Mouse (Mus musculus): ENCODE data around the gene Tmem59. TPM values are rescaled to one million over a fixed set of nuclear protein-coding genes. Genes with fewer than 3 reads are reported as not detected.

Gene Tmem59
- polyA plus RNA-seq, 1 experiment from 2014 or later, result 265 TPM

GRCm38 (mm10) chr4:107211465-107211864 is 33.3 kb downstream of the Tmem59 start:
- DNase-seq (ENCODE audit: low spot score) (no peak), ATAC-seq (replicated peaks; ENCODE audit: low FRiP score) (no peak)
- Histone ChIP-seq H3K4me2 (ENCODE audit: low read depth, low read length, severe bottlenecking) (no peak overlapping the region), H3K4me3 (ENCODE audit: low read depth, low read length) (no peak overlapping the region), H3K9ac (ENCODE audit: low read length) (no peak overlapping the region), H3K9me3 (ENCODE audit: control insufficient read depth, low read length) (no peaks in the 10 kb centered on the region), H3K4me1 (replicated peaks; ENCODE audit: control insufficient read depth, insufficient read depth, low read length) (no peaks in the 10 kb centered on the region), H3K36me3 (ENCODE audit: control insufficient read depth, insufficient read depth, low read length) (no peaks in the 10 kb centered on the region), H3K27me3 (ENCODE audit: control insufficient read depth, insufficient read depth, low read length) (no peaks in the 10 kb centered on the region), H3K27ac (ENCODE audit: low read depth, low read length) (no peak overlapping the region)
- WGBS, result 85% methylated on average over 4 of the region's 4 CpGs

- 81% methylated on average over 5 of the region's 5 CpGs for WGBS
- H3K27ac ChIP-seq (ENCODE audit: low read depth, low read length), result no peak overlapping the region
These were observed 33.7 kb downstream of the Tmem59 start for GRCm38 (mm10) chr4:107211936-107212335.

GRCm38 (mm10) chr4:107213279-107214011 is 35.2 kb downstream of the Tmem59 start:
- Histone ChIP-seq H3K9ac (ENCODE audit: low read length) (no peak overlapping the region), H3K27ac (ENCODE audit: low read depth, low read length) (no peak overlapping the region), H3K9me3 (ENCODE audit: control insufficient read depth, low read length) (no peaks in the 10 kb centered on the region), H3K27me3 (ENCODE audit: control insufficient read depth, insufficient read depth, low read length) (no peaks in the 10 kb centered on the region), H3K4me2 (ENCODE audit: low read depth, low read length, severe bottlenecking) (no peak overlapping the region), H3K4me3 (ENCODE audit: low read depth, low read length) (no peak overlapping the region), H3K4me1 (replicated peaks; ENCODE audit: control insufficient read depth, insufficient read depth, low read length) (no peaks in the 10 kb centered on the region), H3K36me3 (ENCODE audit: control insufficient read depth, insufficient read depth, low read length) (no peaks in the 10 kb centered on the region)
- ATAC-seq (replicated peaks; ENCODE audit: low FRiP score), result no peak
- DNase-seq (ENCODE audit: low spot score), result no peak
- 83% methylated on average over 12 of the region's 12 CpGs for WGBS

More at GRCm38 (mm10) chr4:107211936-107212335, 33.7 kb downstream of the Tmem59 start:
- H3K4me3 ChIP-seq (ENCODE audit: low read depth, low read length), result no peak overlapping the region
- no peaks in the 10 kb centered on the region for H3K27me3 ChIP-seq (ENCODE audit: control insufficient read depth, insufficient read depth, low read length)
- no peak for DNase-seq (ENCODE audit: low spot score)
- H3K4me2 ChIP-seq (ENCODE audit: low read depth, low read length, severe bottlenecking), result no peak overlapping the region
- no peak for ATAC-seq (replicated peaks; ENCODE audit: low FRiP score)
- no peak overlapping the region for H3K9ac ChIP-seq (ENCODE audit: low read length)
- no peaks in the 10 kb centered on the region for H3K4me1 ChIP-seq (replicated peaks; ENCODE audit: control insufficient read depth, insufficient read depth, low read length)
- H3K9me3 ChIP-seq (ENCODE audit: control insufficient read depth, low read length), result no peaks in the 10 kb centered on the region
- H3K36me3 ChIP-seq (ENCODE audit: control insufficient read depth, insufficient read depth, low read length), result no peaks in the 10 kb centered on the region

GRCm38 (mm10) chr4:107217574-107217973 is 39.4 kb downstream of the Tmem59 start:
- no peaks in the 10 kb centered on the region for H3K36me3 ChIP-seq (ENCODE audit: control insufficient read depth, insufficient read depth, low read length)
- no peak overlapping the region for H3K4me2 ChIP-seq (ENCODE audit: low read depth, low read length, severe bottlenecking)
- H3K27me3 ChIP-seq (ENCODE audit: control insufficient read depth, insufficient read depth, low read length), result no peaks in the 10 kb centered on the region
- ATAC-seq (replicated peaks; ENCODE audit: low FRiP score), result no peak
- no peak overlapping the region for H3K9ac ChIP-seq (ENCODE audit: low read length)
- 91% methylated on average over 9 of the region's 9 CpGs for WGBS
- no peak overlapping the region for H3K27ac ChIP-seq (ENCODE audit: low read depth, low read length)
- DNase-seq (ENCODE audit: low spot score), result no peak
- H3K4me1 ChIP-seq (replicated peaks; ENCODE audit: control insufficient read depth, insufficient read depth, low read length), result no peaks in the 10 kb centered on the region
- no peak overlapping the region for H3K4me3 ChIP-seq (ENCODE audit: low read depth, low read length)
- H3K9me3 ChIP-seq (ENCODE audit: control insufficient read depth, low read length), result no peaks in the 10 kb centered on the region

DNA sequence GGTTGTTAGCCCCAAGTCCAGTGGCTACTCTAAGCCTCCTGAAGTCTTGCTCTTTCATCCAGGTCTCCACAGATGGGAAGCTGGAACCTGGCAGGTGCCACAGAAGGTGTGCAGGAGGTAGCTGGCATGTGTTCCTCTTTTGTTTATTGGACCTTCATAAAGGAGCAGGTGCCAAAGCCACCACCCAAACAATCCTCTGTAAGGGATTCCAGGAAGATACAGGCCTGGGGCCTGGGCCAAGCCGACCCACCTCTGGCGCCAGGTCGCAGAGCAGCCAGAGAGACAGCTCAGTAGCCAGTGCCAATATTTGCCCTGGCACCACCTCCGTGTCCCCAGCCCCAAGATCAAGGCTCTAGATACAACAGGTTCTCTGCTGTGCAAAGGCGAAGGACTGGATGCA is 43.3 kb downstream of the Tmem59 start:
- no peaks in the 10 kb centered on the region for H3K9me3 ChIP-seq (ENCODE audit: control insufficient read depth, low read length)
- H3K4me2 ChIP-seq (ENCODE audit: low read depth, low read length, severe bottlenecking), result no peak overlapping the region
- H3K27ac ChIP-seq (ENCODE audit: low read depth, low read length), result no peak overlapping the region
- no peak overlapping the region for H3K4me3 ChIP-seq (ENCODE audit: low read depth, low read length)
- no peak for DNase-seq (ENCODE audit: low spot score)
- H3K4me1 ChIP-seq (replicated peaks; ENCODE audit: control insufficient read depth, insufficient read depth, low read length), result no peaks in the 10 kb centered on the region
- H3K36me3 ChIP-seq (ENCODE audit: control insufficient read depth, insufficient read depth, low read length), result no peaks in the 10 kb centered on the region
- WGBS, result 91% methylated on average over 5 of the region's 5 CpGs
- no peak for ATAC-seq (replicated peaks; ENCODE audit: low FRiP score)
- no peak overlapping the region for H3K9ac ChIP-seq (ENCODE audit: low read length)
- no peaks in the 10 kb centered on the region for H3K27me3 ChIP-seq (ENCODE audit: control insufficient read depth, insufficient read depth, low read length)

DNA sequence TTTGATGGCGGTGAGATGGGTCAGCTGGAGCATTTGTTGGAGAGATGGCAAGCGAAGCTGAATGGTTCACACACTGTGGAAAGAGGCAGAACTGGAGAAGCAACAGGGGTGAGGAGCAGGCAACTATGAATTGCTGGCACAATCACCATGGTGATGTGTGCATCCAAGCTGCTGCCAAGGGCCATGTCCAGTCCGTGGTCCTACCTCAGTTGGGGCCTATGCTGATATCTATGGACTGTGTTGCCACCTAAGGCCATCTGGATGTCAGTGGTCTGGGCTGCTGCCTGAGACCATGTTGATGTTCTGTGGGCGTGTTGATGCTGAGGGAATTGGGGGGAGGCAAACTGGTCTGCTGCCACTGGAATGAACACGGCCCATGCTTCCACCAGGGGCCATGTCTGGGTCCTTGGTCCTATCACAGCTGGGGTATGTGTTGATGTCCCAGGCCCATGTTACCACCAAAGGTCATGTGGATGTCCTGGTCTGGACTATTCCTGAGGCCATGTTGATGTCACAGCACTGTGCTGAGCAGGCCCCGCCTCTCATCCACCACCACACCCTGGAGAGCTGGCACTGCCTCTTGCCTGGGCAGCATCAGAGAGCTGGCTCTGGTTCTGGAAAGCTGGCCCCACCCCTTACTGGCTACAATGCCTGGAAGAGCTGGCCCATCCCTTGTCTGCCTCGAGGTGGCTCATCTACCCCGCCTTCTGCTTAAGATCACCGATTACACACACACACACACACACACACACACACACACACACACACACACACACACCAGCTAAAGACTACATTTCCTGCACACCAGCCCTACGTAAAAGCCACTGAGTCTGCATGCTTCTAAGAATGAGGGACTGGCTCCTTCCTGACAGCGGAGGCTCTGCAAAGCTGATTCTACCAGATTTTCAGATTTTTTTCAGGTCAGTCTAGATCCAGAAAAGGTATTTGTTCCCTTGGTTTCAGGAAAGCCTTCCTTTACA is 45.3 kb downstream of the Tmem59 start:
- DNase-seq (ENCODE audit: low spot score) (no peak), ATAC-seq (replicated peaks; ENCODE audit: low FRiP score) (no peak)
- no peak overlapping the region for H3K9ac ChIP-seq (ENCODE audit: low read length)
- no peaks in the 10 kb centered on the region for H3K27me3 ChIP-seq (ENCODE audit: control insufficient read depth, insufficient read depth, low read length)
- no peak overlapping the region for H3K27ac ChIP-seq (ENCODE audit: low read depth, low read length)
- no peak overlapping the region for H3K4me2 ChIP-seq (ENCODE audit: low read depth, low read length, severe bottlenecking)
- H3K4me3 ChIP-seq (ENCODE audit: low read depth, low read length), result no peak overlapping the region
- WGBS, result 84% methylated on average over 11 of the region's 11 CpGs
- no peaks in the 10 kb centered on the region for H3K4me1 ChIP-seq (replicated peaks; ENCODE audit: control insufficient read depth, insufficient read depth, low read length)
- H3K36me3 ChIP-seq (ENCODE audit: control insufficient read depth, insufficient read depth, low read length), result no peaks in the 10 kb centered on the region
- H3K9me3 ChIP-seq (ENCODE audit: control insufficient read depth, low read length), result no peaks in the 10 kb centered on the region

- ATAC-seq (replicated peaks; ENCODE audit: low FRiP score) (no peak), DNase-seq (ENCODE audit: low spot score) (no peak)
- Histone ChIP-seq H3K36me3 (ENCODE audit: control insufficient read depth, insufficient read depth, low read length) (no peaks in the 10 kb centered on the region), H3K27me3 (ENCODE audit: control insufficient read depth, insufficient read depth, low read length) (no peaks in the 10 kb centered on the region), H3K9ac (ENCODE audit: low read length) (no peak overlapping the region), H3K4me2 (ENCODE audit: low read depth, low read length, severe bottlenecking) (no peak overlapping the region), H3K27ac (ENCODE audit: low read depth, low read length) (no peak overlapping the region), H3K4me3 (ENCODE audit: low read depth, low read length) (no peak overlapping the region), H3K9me3 (ENCODE audit: control insufficient read depth, low read length) (no peaks in the 10 kb centered on the region), H3K4me1 (replicated peaks; ENCODE audit: control insufficient read depth, insufficient read depth, low read length) (no peaks in the 10 kb centered on the region)
- 90% methylated on average over 2 of the region's 2 CpGs for WGBS
These were observed 48.1 kb downstream of the Tmem59 start for GRCm38 (mm10) chr4:107226313-107226712.

- WGBS, result 76% methylated on average over 3 of the region's 3 CpGs
These were observed 54.0 kb downstream of the Tmem59 start for GRCm38 (mm10) chr4:107232219-107232618.

More at GRCm38 (mm10) chr4:107232219-107232618, 54.0 kb downstream of the Tmem59 start:
- Histone ChIP-seq H3K4me3 (ENCODE audit: low read depth, low read length) (no peak overlapping the region), H3K9me3 (ENCODE audit: control insufficient read depth, low read length) (no peaks in the 10 kb centered on the region), H3K9ac (ENCODE audit: low read length) (no peak overlapping the region), H3K4me2 (ENCODE audit: low read depth, low read length, severe bottlenecking) (no peak overlapping the region), H3K4me1 (replicated peaks; ENCODE audit: control insufficient read depth, insufficient read depth, low read length) (no peaks in the 10 kb centered on the region), H3K36me3 (ENCODE audit: control insufficient read depth, insufficient read depth, low read length) (peaks cover 2% of the 10 kb centered on the region; the same call in 1 of the 2 replicates), H3K27me3 (ENCODE audit: control insufficient read depth, insufficient read depth, low read length) (no peaks in the 10 kb centered on the region), H3K27ac (ENCODE audit: low read depth, low read length) (no peak overlapping the region)
- ATAC-seq (replicated peaks; ENCODE audit: low FRiP score) (no peak), DNase-seq (ENCODE audit: low spot score) (no peak)
